Mouse (Mus musculus) MEL (cell line): ENCODE data around the gene Ifi27l2a.

Experiments
- CTCF ChIP-seq, 3 experiments: IDR thresholded peaks in 2 of 3; conservative IDR thresholded peaks in 1 of 3; 2 replicates each; pipeline ENCODE4 v1.5.1; 2011 to 2012; ENCODE audit warnings: low read length in 3 of 3, low read depth in 2 of 3, mild to moderate bottlenecking in 2 of 3, improper control_type of control experiment in 1 of 3, inconsistent platforms in 1 of 3, mixed read lengths in 1 of 3, moderate library complexity in 1 of 3; ENCODE audit not compliant: control insufficient read depth in 1 of 3, insufficient read depth in 1 of 3, poor library complexity in 1 of 3, severe bottlenecking in 1 of 3
- GATA1 ChIP-seq: IDR thresholded peaks from 2 replicates; pipeline ENCODE4 v1.6.1; 2011; ENCODE audit warnings: low read depth, low read length, improper control_type of control experiment
- HCFC1 ChIP-seq: IDR thresholded peaks from 2 replicates; pipeline ENCODE4 v1.6.1; 2012; ENCODE audit warnings: low read depth, mild to moderate bottlenecking, inconsistent platforms, low read length, improper control_type of control experiment, moderate library complexity
- MYB ChIP-seq: IDR thresholded peaks from 2 replicates; pipeline ENCODE4 v1.6.1; 2011; ENCODE audit warnings: mild to moderate bottlenecking, low read depth, low read length, improper control_type of control experiment
- POLR2A ChIP-seq, 2 experiments: IDR thresholded peaks; 2 replicates each; pipeline ENCODE4 v1.6.1; 2011 to 2012; ENCODE audit warnings: low read length in 2 of 2, mild to moderate bottlenecking in 2 of 2, control low read depth in 1 of 2, improper control_type of control experiment in 1 of 2, low read depth in 1 of 2, moderate library complexity in 1 of 2; ENCODE audit not compliant: control insufficient read depth in 1 of 2, insufficient read depth in 1 of 2, poor library complexity in 1 of 2
- POLR2AphosphoS5 ChIP-seq: IDR thresholded peaks from 2 replicates; pipeline ENCODE4 v1.6.1; 2012; ENCODE audit warnings: low read depth, borderline replicate concordance, mild to moderate bottlenecking, inconsistent platforms, low read length, moderate library complexity, mixed read lengths
- UBTF ChIP-seq: IDR thresholded peaks from 2 replicates; pipeline ENCODE4 v1.6.1; 2012; ENCODE audit warnings: low read depth, mild to moderate bottlenecking, inconsistent platforms, low read length, improper control_type of control experiment, moderate library complexity, borderline replicate concordance; ENCODE audit not compliant: insufficient read depth

- TF ChIP-seq HCFC1, result no peak
- no peak for TF ChIP-seq GATA1
- no peak for TF ChIP-seq MYB
- no peak for TF ChIP-seq POLR2A (IDR thresholded peaks at IDR 0.05; ENCODE audit: control insufficient read depth in 1 of 2, insufficient read depth in 1 of 2, low read depth in 1 of 2, low read length in 2 of 2, poor library complexity in 1 of 2)
- TF ChIP-seq UBTF, result no peak
- TF ChIP-seq CTCF (IDR thresholded peaks at IDR 0.05 in 2 of 3, conservative IDR thresholded peaks at IDR 0.05 in 1 of 3; ENCODE audit: control insufficient read depth in 1 of 3, insufficient read depth in 1 of 3, low read depth in 2 of 3, low read length in 3 of 3, poor library complexity in 1 of 3, severe bottlenecking in 1 of 3), result no peak
- no peak for TF ChIP-seq POLR2AphosphoS5
These were observed at the start of gene Ifi27l2a for GRCm38 (mm10) chr12:103443524-103443923.
